Comparison of ENCODE assay signal across 9 mouse cellular contexts in genomic region chr9:119334324-119334723, GRCm38 (mm10). TPM values are rescaled to one million over a fixed set of nuclear protein-coding genes. Genes with fewer than 3 reads are reported as not detected.
DNase-seq lines count a peak whose midpoint lies in the region; ATAC-seq and TF ChIP-seq lines count a peak whose summit lies in the region.
"Had no signal": no experiment of that assay in that cellular context is flagged by ENCODE, and none has a peak within 500 bp of the region (broad histone marks: within the 10 kb centered on the region; RNA-seq: fewer than 3 reads in every experiment).

No protein-coding gene starts in this region.

- intact Hi-C loops in left cerebral cortex, adult 2 months (cut with DNase I): no loop called here
- intact Hi-C loops in left cerebral cortex, postnatal 25 days (cut with DNase I): no loop called here

- H3K36me3 ChIP-seq in heart, embryonic 16.5 days (ENCODE audit: control insufficient read depth, insufficient read depth): no peaks in the 10 kb centered on the region
- no peaks in the 10 kb centered on the region for H3K36me3 ChIP-seq in forebrain, embryonic 15.5 days

- peak overlapping the region; percentile 32; the same call in 1 of the 2 replicates for H3K4me2 ChIP-seq in heart, embryonic 16.5 days (ENCODE audit: low read depth, low read length)
- H3K4me2 ChIP-seq in forebrain, embryonic 15.5 days (replicated peaks): no peak overlapping the region

- no peaks in the 10 kb centered on the region for H3K9me3 ChIP-seq in heart, embryonic 16.5 days (replicated peaks; ENCODE audit: control insufficient read depth, low read length)
- no peaks in the 10 kb centered on the region for H3K9me3 ChIP-seq in forebrain, embryonic 15.5 days

- peak; percentile 29; the same call in 1 of the 2 replicates for ATAC-seq in heart, embryonic 16.5 days (replicated peaks; ENCODE audit: extremely low read depth, insufficient read depth, low FRiP score)
- no peak for ATAC-seq in forebrain, embryonic 15.5 days (replicated peaks)

- WGBS in heart, embryonic 16.5 days: 25% methylated on average over 10 of the region's 10 CpGs
- WGBS in forebrain, embryonic 15.5 days: 58% methylated on average over 10 of the region's 10 CpGs

- peaks cover 11% of the 10 kb centered on the region for H3K4me1 ChIP-seq in heart, embryonic 16.5 days (ENCODE audit: control insufficient read depth, insufficient read depth, low read length)
- H3K4me1 ChIP-seq in forebrain, embryonic 15.5 days: peaks cover under 1% of the 10 kb centered on the region; the same call in 1 of the 2 replicates

- peak in 1 of 2 experiments; percentile 44 for DNase-seq in left cerebral cortex, adult 2 months (ENCODE audit: extremely low spot score in 1 of 2, low spot score in 2 of 2)
- no peak for DNase-seq in left cerebral cortex, adult 11 months (ENCODE audit: low spot score)
- DNase-seq in adrenal gland, postnatal 25 days: peak; percentile 29
- DNase-seq in left cerebral cortex, postnatal 25 days (ENCODE audit: low spot score in 2 of 2): peak; percentile 41 to 74
- peak; percentile 34 to 37 for DNase-seq in natural killer cell, adult 2 months (ENCODE audit: low spot score in 2 of 2)
- no peak for DNase-seq in cerebellum, postnatal 4 days (ENCODE audit: low spot score in 2 of 2)

- TF ChIP-seq CTCF in left cerebral cortex, adult 2 months (IDR thresholded peaks at IDR 0.05): no peak

- H3K9ac ChIP-seq in heart, embryonic 16.5 days (ENCODE audit: low read length): no peak overlapping the region
- H3K9ac ChIP-seq in forebrain, embryonic 15.5 days (replicated peaks): no peak overlapping the region

- no peak overlapping the region for H3K4me3 ChIP-seq in left cerebral cortex, adult 2 months
- H3K4me3 ChIP-seq in heart, embryonic 16.5 days (ENCODE audit: low read length): no peak overlapping the region
- no peak overlapping the region for H3K4me3 ChIP-seq in forebrain, embryonic 15.5 days

- no peaks in the 10 kb centered on the region for H3K27me3 ChIP-seq in heart, embryonic 16.5 days (ENCODE audit: control insufficient read depth, insufficient read depth, low read length)
- H3K27me3 ChIP-seq in forebrain, embryonic 15.5 days: no peaks in the 10 kb centered on the region

- peak overlapping the region; percentile 63 for H3K27ac ChIP-seq in left cerebral cortex, adult 2 months
- peak overlapping the region; percentile 57 for H3K27ac ChIP-seq in heart, embryonic 16.5 days (ENCODE audit: low read length)
- H3K27ac ChIP-seq in forebrain, embryonic 15.5 days (replicated peaks): no peak overlapping the region

RNA-seq across cellular contexts. Expression of gene Acaa1a, which starts 5.2 kb away (rescaled TPM):
- total RNA-seq in left cerebral cortex, adult 2 months (2021): 10 to 100 TPM; 69.9 to 73.6 TPM
- 99.0 and 138 TPM in 2 replicates for total RNA-seq in adrenal gland, postnatal 25 days (2021)
- 100 and 104 TPM in 2 replicates for polyA plus RNA-seq in heart, embryonic 16.5 days (2015; fragmentation: Nextera tagmentation; extraction: Ambion mirVana)
- total RNA-seq in left cerebral cortex, postnatal 25 days (2021): 10 to 100 TPM; 71.4 to 72.6 TPM
- polyA plus RNA-seq in forebrain, embryonic 15.5 days (2015; fragmentation: Nextera tagmentation; extraction: Ambion mirVana): 105 and 111 TPM in 2 replicates

RNA-seq across cellular contexts. Expression of gene Myd88, which starts 6.9 kb away (rescaled TPM):
- total RNA-seq in left cerebral cortex, adult 2 months (2021): 1 to 10 TPM; 4.6 to 5.5 TPM
- 23.7 and 32.1 TPM in 2 replicates for total RNA-seq in adrenal gland, postnatal 25 days (2021)
- 18.1 and 19.0 TPM in 2 replicates for polyA plus RNA-seq in heart, embryonic 16.5 days (2015; fragmentation: Nextera tagmentation; extraction: Ambion mirVana)
- 1 to 10 TPM; 5.4 to 7.3 TPM for total RNA-seq in left cerebral cortex, postnatal 25 days (2021)
- polyA plus RNA-seq in forebrain, embryonic 15.5 days (2015; fragmentation: Nextera tagmentation; extraction: Ambion mirVana): 4.7 and 4.8 TPM in 2 replicates

RNA-seq across cellular contexts. Expression of gene Oxsr1, which starts 12.1 kb away (rescaled TPM):
- total RNA-seq in left cerebral cortex, adult 2 months (2021): 10 to 100 TPM; 31.1 to 33.9 TPM
- total RNA-seq in adrenal gland, postnatal 25 days (2021): 33.7 and 37.5 TPM in 2 replicates
- 8.3 TPM in 2 replicates for polyA plus RNA-seq in heart, embryonic 16.5 days (2015; fragmentation: Nextera tagmentation; extraction: Ambion mirVana)
- total RNA-seq in left cerebral cortex, postnatal 25 days (2021): 10 to 100 TPM; 28.0 to 31.4 TPM
- polyA plus RNA-seq in forebrain, embryonic 15.5 days (2015; fragmentation: Nextera tagmentation; extraction: Ambion mirVana): 13.8 and 14.1 TPM in 2 replicates

RNA-seq across cellular contexts. Expression of gene Xylb, which starts 22.9 kb away (rescaled TPM):
- 1 to 10 TPM; 4.9 to 5.5 TPM for total RNA-seq in left cerebral cortex, adult 2 months (2021)
- total RNA-seq in adrenal gland, postnatal 25 days (2021): 1.3 and 2.6 TPM in 2 replicates
- polyA plus RNA-seq in heart, embryonic 16.5 days (2015; fragmentation: Nextera tagmentation; extraction: Ambion mirVana): 1.00 and 1.1 TPM in 2 replicates
- 1 to 10 TPM; 3.3 to 3.8 TPM for total RNA-seq in left cerebral cortex, postnatal 25 days (2021)
- 3.3 and 3.4 TPM in 2 replicates for polyA plus RNA-seq in forebrain, embryonic 15.5 days (2015; fragmentation: Nextera tagmentation; extraction: Ambion mirVana)

RNA-seq across cellular contexts. Expression of gene Slc22a14, which starts 31.0 kb away (rescaled TPM):
- total RNA-seq in left cerebral cortex, adult 2 months (2021): not detected
- total RNA-seq in adrenal gland, postnatal 25 days (2021): not detected in 2 replicates
- 0.20 TPM in 1 of 2 replicates, not detected in the other for polyA plus RNA-seq in heart, embryonic 16.5 days (2015; fragmentation: Nextera tagmentation; extraction: Ambion mirVana)
- not detected for total RNA-seq in left cerebral cortex, postnatal 25 days (2021)
- 0.08 TPM in 1 of 2 replicates, not detected in the other for polyA plus RNA-seq in forebrain, embryonic 15.5 days (2015; fragmentation: Nextera tagmentation; extraction: Ambion mirVana)
- total RNA-seq: left cerebral cortex, postnatal 10 days had no signal

Comparison
In these comparisons a context has a peak if more than half of its experiments do, and no peak if none do; other contexts are left out.
1. DNase-seq: peak in adrenal gland, postnatal 25 days (single experiment), left cerebral cortex, postnatal 25 days (2 of 2) and natural killer cell, adult 2 months (2 of 2); none in left cerebral cortex, adult 11 months (single experiment) and cerebellum, postnatal 4 days (0 of 2).